16 mouse cellular contexts compared by ENCODE assay signal in the genomic region with DNA sequence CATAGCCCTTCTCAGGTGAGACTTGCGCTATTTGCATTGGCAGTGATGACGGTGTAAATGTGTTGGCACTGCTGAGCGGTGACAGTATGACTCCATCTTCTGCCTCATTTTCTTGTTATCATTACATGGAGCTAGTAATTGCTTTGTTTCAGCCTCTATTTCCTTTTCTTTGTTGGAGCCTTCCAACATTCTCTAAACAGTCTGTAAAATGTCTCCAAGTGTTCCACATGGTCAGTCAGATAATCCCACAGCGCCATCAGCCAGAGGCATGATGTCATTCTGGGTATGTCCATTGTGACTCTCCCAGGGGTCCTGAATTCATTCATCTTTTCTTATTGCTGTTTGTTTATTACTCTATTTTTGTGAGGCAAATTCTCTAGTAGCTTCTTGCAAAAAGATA.
"Had no signal": no experiment of that assay in that cellular context is flagged by ENCODE, and none has a peak within 500 bp of the region (broad histone marks: within the 10 kb centered on the region; RNA-seq: fewer than 3 reads in every experiment).

No protein-coding gene starts in this region.

- DNase-seq: kidney, adult 8-10 months; kidney, postnatal 10 days; layer of hippocampus, postnatal 36 days; liver, embryonic 13.5 days; lung, adult 2 months; retina, postnatal 1 day; right cerebral cortex, postnatal 25 days; thymus, postnatal 25 days had no signal

- H3K27me3 ChIP-seq: kidney, embryonic 15.5 days; liver, embryonic 13.5 days; megakaryocyte, embryonic 14.5 days; midbrain, embryonic 13.5 days; neural tube, embryonic 13.5 days had no signal

- ATAC-seq: midbrain, embryonic 13.5 days; midbrain, embryonic 16.5 days had no signal

- H3K36me3 ChIP-seq: kidney, embryonic 15.5 days; liver, embryonic 13.5 days; midbrain, embryonic 10.5 days; midbrain, embryonic 13.5 days; neural tube, embryonic 13.5 days had no signal

- H3K9me3 ChIP-seq: kidney, embryonic 15.5 days; liver, embryonic 13.5 days; megakaryocyte, embryonic 14.5 days; midbrain, embryonic 10.5 days; midbrain, embryonic 13.5 days; neural tube, embryonic 13.5 days had no signal

- H3K9ac ChIP-seq: kidney, embryonic 15.5 days; liver, embryonic 13.5 days; midbrain, embryonic 13.5 days; neural tube, embryonic 13.5 days had no signal

- H3K4me3 ChIP-seq: kidney, embryonic 15.5 days; left cerebral cortex, adult 2 months; liver, embryonic 13.5 days; megakaryocyte, embryonic 14.5 days; midbrain, embryonic 10.5 days; midbrain, embryonic 13.5 days; myocyte; neural tube, embryonic 13.5 days had no signal

- H3K27ac ChIP-seq: kidney, embryonic 15.5 days; left cerebral cortex, adult 2 months; liver, embryonic 13.5 days; midbrain, embryonic 10.5 days; midbrain, embryonic 13.5 days; neural tube, embryonic 13.5 days had no signal

- H3K4me1 ChIP-seq: liver, embryonic 13.5 days; megakaryocyte, embryonic 14.5 days; midbrain, embryonic 10.5 days; midbrain, embryonic 13.5 days; neural tube, embryonic 13.5 days had no signal

- H3K4me2 ChIP-seq: kidney, embryonic 15.5 days; liver, embryonic 13.5 days; midbrain, embryonic 13.5 days; neural tube, embryonic 13.5 days had no signal
